Mouse (Mus musculus): Measurements from ENCODE around the gene Ralgps2. TPM values are rescaled to one million over a fixed set of nuclear protein-coding genes. Genes with fewer than 3 reads are reported as not detected.

Gene Ralgps2
- polyA plus RNA-seq, 1 experiment from 2014 or later, result 91.7 TPM

DNA sequence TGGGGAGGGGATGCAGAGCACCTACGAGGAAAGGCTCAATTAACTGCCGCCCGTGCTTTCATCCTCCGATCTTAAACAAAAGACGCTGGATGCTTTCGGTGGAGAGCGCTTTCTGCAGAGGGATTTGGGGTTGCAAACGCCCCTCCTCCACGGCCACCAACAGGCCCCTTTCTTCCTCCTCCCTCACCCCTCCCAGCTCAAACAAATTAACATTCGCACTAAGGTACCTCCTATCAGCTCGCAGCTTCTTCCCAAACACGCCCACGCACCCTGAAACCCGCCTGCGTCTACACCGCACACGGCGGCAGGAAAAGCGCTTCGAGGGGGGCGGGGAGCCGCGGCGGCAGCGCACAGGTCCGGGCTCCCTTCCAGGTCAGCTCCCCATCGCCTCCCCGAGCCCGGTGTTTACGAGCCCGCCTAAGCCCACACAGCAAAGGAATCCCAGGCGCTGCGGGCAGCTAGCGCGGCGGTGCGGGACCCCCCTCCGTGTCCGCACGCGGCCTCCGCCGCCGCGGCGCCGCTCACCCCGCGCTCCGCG is 652 bp downstream of the Ralgps2 start:
- peak overlapping the region; percentile 75 for H3K4me3 ChIP-seq
- H3K36me3 ChIP-seq, result no peaks in the 10 kb centered on the region
- H3K9ac ChIP-seq, result peak overlapping the region; percentile 96
- no peaks in the 10 kb centered on the region for H3K27me3 ChIP-seq
- peaks cover 29% of the 10 kb centered on the region for H3K4me1 ChIP-seq (replicated peaks)
- peak; percentile 90 for ATAC-seq (ENCODE audit: low read depth)
- H3K27ac ChIP-seq (replicated peaks), result peak overlapping the region; percentile 98
- H3K9me3 ChIP-seq, result no peaks in the 10 kb centered on the region
- H3K4me2 ChIP-seq, result peak overlapping the region; percentile 60
- WGBS, result under 1% methylated on average over 45 of the region's 51 CpGs

DNA sequence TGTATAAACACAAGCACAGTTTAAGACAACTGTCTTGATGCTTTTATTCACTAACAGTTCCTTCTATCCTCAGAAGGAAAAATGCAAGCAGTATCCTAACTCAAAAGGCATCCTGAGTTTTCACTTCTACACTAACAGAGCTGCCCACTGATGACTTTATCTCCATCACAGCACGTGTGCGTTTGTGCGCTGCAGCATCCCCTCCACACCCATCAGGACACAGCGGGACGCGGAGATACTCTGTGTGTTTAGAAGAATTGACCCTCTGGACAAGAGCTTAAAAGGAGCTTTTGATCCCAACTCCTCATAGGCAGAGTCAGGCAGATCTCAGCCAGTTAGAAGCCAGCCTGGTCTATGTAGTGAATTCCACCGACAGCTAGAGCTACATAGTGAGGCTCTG is 2.0 kb downstream of the Ralgps2 start:
- H3K27ac ChIP-seq (replicated peaks), result no peak overlapping the region
- ATAC-seq (ENCODE audit: low read depth), result no peak
- WGBS, result 69% methylated on average over 7 of the region's 7 CpGs
- peaks cover 37% of the 10 kb centered on the region for H3K4me1 ChIP-seq (replicated peaks)
- H3K4me3 ChIP-seq, result peak overlapping the region; percentile 75
- H3K9me3 ChIP-seq, result no peaks in the 10 kb centered on the region
- peak overlapping the region; percentile 5; the same call in 1 of the 2 replicates for H3K9ac ChIP-seq
- H3K27me3 ChIP-seq, result no peaks in the 10 kb centered on the region
- H3K4me2 ChIP-seq, result peak overlapping the region; percentile 60
- H3K36me3 ChIP-seq, result no peaks in the 10 kb centered on the region

DNA sequence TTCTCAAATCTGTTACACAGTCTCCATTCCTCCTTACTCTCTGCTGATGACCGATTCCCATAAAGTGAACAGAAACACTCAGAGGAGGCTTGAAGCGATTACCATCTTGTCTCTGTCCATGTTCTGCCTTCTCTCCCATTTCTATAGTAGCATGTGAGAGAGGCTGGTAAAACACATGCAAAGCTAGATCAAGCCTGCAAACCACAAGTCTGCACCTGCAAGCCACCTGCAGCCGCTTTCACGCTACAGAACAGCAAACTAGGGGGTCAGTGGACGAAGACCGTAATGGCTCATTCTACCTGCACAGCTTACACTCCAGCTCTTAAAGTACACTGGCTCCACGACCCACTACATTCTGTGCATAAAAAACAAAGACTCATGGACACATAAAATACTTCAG is 5.7 kb downstream of the Ralgps2 start:
- 92% methylated on average over 7 of the region's 7 CpGs for WGBS
- no peak overlapping the region for H3K4me3 ChIP-seq

DNA sequence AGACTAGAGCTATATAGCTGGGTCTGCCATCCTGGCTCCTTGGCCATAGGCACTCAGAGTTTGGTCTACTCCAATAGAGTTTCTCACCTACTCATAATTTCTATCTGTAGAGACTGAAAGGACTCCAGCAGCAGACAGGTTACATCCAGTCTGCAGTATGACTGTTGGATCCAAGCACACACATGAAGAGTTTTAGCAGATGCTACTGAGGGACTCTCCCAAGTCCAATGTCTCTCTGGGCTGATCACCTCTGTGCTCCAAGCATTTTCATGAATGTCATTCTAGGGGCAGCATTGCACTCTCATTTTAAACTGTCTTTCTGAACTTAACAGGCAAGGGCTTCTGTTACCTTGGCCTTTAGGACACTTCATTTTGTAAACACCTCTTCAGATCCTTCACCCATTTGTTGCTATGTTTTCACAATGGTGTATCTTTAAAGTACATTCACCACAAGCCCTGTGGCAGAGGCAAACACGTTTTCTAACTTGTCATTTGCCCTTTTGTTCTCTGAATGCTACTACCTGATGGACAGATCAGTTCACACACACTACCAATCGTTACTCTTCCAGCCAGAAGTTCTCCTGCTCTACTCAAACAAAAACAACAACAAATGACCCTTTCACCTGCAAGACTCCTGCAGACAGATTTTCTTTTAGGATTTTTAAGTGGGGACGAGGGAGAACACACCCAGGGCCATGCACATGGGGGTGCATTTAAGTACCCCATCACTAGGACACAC is 7.2 kb downstream of the Ralgps2 start:
- H3K4me3 ChIP-seq, result no peak overlapping the region
- ATAC-seq (ENCODE audit: low read depth), result no peak
- H3K9ac ChIP-seq, result no peak overlapping the region
- no peaks in the 10 kb centered on the region for H3K9me3 ChIP-seq
- 30% methylated on average over 3 of the region's 3 CpGs for WGBS
- H3K27me3 ChIP-seq, result no peaks in the 10 kb centered on the region
- H3K4me1 ChIP-seq (replicated peaks), result peaks cover 37% of the 10 kb centered on the region
- no peak overlapping the region for H3K27ac ChIP-seq (replicated peaks)
- H3K36me3 ChIP-seq, result no peaks in the 10 kb centered on the region
- H3K4me2 ChIP-seq, result no peak overlapping the region

More for the DNA sequence above, 5.7 kb downstream of the Ralgps2 start:
- no peak for ATAC-seq (ENCODE audit: low read depth)
- no peaks in the 10 kb centered on the region for H3K36me3 ChIP-seq
- no peaks in the 10 kb centered on the region for H3K9me3 ChIP-seq
- peaks cover 42% of the 10 kb centered on the region for H3K4me1 ChIP-seq (replicated peaks)
- no peak overlapping the region for H3K27ac ChIP-seq (replicated peaks)
- no peak overlapping the region for H3K9ac ChIP-seq
- H3K4me2 ChIP-seq, result no peak overlapping the region
- no peaks in the 10 kb centered on the region for H3K27me3 ChIP-seq

DNA sequence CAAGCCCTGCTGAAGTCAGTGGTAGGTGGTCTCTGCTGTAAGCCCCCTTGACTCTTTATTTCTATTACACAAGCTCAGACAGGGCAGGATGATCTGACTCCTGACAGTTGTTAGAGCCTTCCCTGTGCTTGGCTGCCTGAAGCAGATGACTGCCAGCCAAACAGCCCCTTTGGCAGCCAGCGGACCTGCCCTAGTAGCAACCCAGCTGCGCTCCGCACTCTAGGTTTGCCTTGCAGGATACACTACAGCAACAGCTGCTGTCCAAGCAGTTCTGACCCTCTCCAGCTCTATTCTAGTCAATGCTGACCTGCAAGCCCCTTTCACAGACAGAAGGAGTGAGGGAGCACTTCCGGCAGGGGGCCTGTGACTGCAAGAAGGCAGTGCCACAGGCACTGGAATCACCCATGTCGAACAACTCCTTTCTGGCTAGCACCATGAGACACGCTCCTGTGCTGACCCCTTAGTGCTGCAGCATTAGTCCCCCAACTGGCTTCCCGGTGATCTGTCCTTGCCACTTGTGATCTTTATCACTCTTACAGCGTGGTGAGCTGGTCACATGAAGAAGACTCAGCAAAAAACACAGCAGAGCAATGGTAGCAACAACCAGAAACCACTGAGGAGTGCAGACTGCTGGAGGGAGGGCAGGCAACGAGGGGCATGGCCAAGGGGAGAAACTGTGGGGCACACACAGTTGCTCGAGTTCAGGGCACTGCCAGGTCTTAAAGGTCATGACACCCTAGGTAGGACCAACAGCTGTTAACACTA is 8.1 kb downstream of the Ralgps2 start:
- H3K9ac ChIP-seq, result no peak overlapping the region
- H3K4me2 ChIP-seq, result no peak overlapping the region
- H3K4me1 ChIP-seq (replicated peaks), result peaks cover 32% of the 10 kb centered on the region
- ATAC-seq (ENCODE audit: low read depth), result peak; percentile 38; the same call in 1 of the 2 replicates
- 68% methylated on average over 10 of the region's 10 CpGs for WGBS
- no peaks in the 10 kb centered on the region for H3K9me3 ChIP-seq
- H3K27me3 ChIP-seq, result no peaks in the 10 kb centered on the region
- H3K27ac ChIP-seq (replicated peaks), result peak overlapping the region; percentile 49
- H3K4me3 ChIP-seq, result no peak overlapping the region
- no peaks in the 10 kb centered on the region for H3K36me3 ChIP-seq

DNA sequence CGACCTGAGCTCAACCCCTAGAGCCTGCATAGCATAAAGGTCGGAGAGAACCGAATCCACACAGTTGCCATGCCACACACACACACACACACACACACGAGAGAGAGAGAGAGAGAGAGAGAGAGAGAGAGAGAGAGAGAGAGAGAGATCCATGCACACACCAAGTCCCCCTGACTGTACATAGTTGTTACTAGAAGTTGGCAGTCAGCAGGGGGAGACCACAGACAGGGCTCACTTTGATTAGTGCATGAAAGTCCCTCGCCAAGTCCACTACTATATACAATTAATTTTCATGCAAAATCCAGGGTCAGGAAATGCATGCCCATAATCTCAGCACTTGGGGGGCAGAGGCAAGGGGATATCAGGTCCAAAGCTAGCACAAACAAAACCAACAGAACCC is 9.2 kb downstream of the Ralgps2 start:
- no peak for ATAC-seq (ENCODE audit: low read depth)
- Histone ChIP-seq H3K9ac (no peak overlapping the region), H3K27me3 (no peaks in the 10 kb centered on the region), H3K9me3 (no peaks in the 10 kb centered on the region), H3K4me3 (no peak overlapping the region), H3K36me3 (no peaks in the 10 kb centered on the region), H3K27ac (replicated peaks) (no peak overlapping the region), H3K4me1 (replicated peaks) (peaks cover 32% of the 10 kb centered on the region), H3K4me2 (no peak overlapping the region)
- WGBS, result 65% methylated on average over 5 of the region's 5 CpGs

DNA sequence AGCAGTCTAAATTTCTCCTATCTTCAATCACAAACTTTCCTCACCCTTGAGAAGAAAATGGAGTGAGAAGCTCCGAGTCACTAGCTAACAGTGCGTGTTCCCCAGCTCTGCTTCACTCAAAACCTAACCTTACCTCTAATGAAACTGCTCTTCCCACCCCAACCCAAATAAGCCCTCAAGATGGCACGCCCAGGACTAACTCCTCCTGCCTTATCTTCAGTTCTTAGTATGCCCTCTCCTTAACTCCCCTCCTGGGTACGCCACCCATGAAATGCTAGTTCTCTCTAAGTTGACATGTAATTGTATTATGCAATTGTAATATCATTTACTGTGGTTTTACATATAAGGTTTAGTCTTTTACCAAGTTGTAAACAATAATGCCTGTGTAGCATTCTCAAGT is 11.2 kb downstream of the Ralgps2 start:
- H3K4me1 ChIP-seq (replicated peaks), result peaks cover 32% of the 10 kb centered on the region

DNA sequence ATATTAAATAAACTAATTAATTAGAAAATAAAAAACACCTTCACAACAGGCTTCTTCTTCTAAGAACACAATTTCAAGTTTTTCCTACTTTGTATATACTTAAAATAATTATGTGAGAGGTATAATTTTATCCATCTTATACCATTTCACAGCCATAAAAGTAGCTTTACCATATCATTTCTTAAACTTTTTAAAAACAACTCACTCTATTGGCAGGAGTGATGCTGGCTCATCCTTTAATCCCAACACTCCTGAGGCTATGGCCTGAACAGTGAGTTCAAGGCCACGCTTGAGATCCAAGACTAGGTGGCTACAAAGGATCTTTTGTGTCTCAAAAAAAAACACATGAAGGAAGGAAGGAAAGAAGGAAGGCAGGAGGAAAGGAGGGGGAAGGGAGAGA is 15.9 kb downstream of the Ralgps2 start:
- 90% methylated on average over 1 of the region's 1 CpGs for WGBS
- no peak for ATAC-seq (ENCODE audit: low read depth)
- H3K4me2 ChIP-seq, result no peak overlapping the region
- H3K4me3 ChIP-seq, result no peak overlapping the region
- H3K9me3 ChIP-seq, result no peaks in the 10 kb centered on the region
- H3K36me3 ChIP-seq, result no peaks in the 10 kb centered on the region
- no peak overlapping the region for H3K9ac ChIP-seq
- H3K27ac ChIP-seq (replicated peaks), result no peak overlapping the region
- peaks cover 33% of the 10 kb centered on the region for H3K4me1 ChIP-seq (replicated peaks)
- no peaks in the 10 kb centered on the region for H3K27me3 ChIP-seq

More for the DNA sequence above, 11.2 kb downstream of the Ralgps2 start:
- Histone ChIP-seq H3K27ac (replicated peaks) (no peak overlapping the region), H3K27me3 (no peaks in the 10 kb centered on the region), H3K4me2 (no peak overlapping the region), H3K9me3 (no peaks in the 10 kb centered on the region), H3K9ac (no peak overlapping the region), H3K4me3 (no peak overlapping the region), H3K36me3 (no peaks in the 10 kb centered on the region)
- WGBS, result 95% methylated on average over 4 of the region's 4 CpGs
- ATAC-seq (ENCODE audit: low read depth), result no peak

DNA sequence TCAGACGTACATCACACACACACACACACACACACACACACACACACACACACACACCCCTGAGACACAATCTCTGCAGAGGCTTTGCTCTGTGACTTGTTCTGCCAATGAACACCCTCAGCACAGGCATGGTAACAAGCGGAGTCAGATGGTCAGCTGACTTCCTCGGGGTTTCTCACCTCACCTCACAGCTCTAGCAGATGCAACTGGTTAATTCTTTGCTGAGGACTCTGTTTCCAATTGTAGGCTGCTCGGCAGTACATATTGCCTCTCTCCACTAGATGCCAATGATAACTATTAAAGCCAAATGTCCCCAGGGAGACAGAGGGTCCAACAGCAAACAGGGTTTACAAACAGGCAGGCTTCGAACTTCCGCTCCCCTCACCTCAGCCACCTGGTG is 16.5 kb downstream of the Ralgps2 start:
- WGBS, result 75% methylated on average over 6 of the region's 6 CpGs
- Histone ChIP-seq H3K4me3 (no peak overlapping the region), H3K9ac (no peak overlapping the region), H3K4me1 (replicated peaks) (peaks cover 33% of the 10 kb centered on the region), H3K4me2 (no peak overlapping the region), H3K36me3 (no peaks in the 10 kb centered on the region), H3K9me3 (no peaks in the 10 kb centered on the region), H3K27me3 (no peaks in the 10 kb centered on the region), H3K27ac (replicated peaks) (no peak overlapping the region)
- ATAC-seq (ENCODE audit: low read depth), result no peak

DNA sequence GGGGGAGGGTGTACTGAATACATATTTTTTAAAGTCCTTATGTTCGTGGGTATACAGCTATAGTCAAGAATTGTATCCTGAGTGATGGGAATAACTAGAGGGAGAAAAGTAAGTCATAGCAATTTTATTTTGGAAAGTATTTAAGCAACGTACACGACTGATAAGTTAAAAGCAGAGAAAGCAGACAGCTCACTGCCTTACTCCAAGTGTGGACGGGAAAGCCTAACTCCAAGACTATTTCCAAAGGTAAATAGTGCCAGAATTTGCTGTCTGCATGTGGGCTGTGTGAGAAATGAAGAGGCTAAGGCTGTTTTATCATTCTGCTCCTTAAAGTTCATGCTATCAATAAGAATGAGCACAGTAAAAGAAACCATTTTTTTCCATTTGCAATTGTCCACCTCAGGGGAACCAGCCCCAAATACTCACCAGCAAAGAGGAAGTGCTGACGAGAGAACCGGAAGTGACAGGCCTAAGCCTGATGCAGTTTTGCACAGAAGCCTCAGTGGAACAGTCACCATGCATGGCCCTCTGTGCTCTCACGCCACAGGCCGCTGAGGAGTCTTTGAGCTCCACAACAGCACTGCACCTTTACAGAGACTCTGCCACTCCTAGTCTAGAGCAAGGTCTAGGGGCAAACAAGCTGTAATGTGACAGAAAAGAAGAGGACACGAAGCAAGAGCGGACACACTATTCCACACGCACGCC is 18.0 kb downstream of the Ralgps2 start:
- no peaks in the 10 kb centered on the region for H3K27me3 ChIP-seq
- H3K9me3 ChIP-seq, result no peaks in the 10 kb centered on the region
- H3K27ac ChIP-seq (replicated peaks), result no peak overlapping the region
- H3K4me3 ChIP-seq, result no peak overlapping the region
- no peaks in the 10 kb centered on the region for H3K36me3 ChIP-seq
- peak overlapping the region; percentile 38; the same call in 1 of the 2 replicates for H3K9ac ChIP-seq
- H3K4me1 ChIP-seq (replicated peaks), result peaks cover 29% of the 10 kb centered on the region
- H3K4me2 ChIP-seq, result no peak overlapping the region
- 72% methylated on average over 12 of the region's 12 CpGs for WGBS
- ATAC-seq (ENCODE audit: low read depth), result no peak

DNA sequence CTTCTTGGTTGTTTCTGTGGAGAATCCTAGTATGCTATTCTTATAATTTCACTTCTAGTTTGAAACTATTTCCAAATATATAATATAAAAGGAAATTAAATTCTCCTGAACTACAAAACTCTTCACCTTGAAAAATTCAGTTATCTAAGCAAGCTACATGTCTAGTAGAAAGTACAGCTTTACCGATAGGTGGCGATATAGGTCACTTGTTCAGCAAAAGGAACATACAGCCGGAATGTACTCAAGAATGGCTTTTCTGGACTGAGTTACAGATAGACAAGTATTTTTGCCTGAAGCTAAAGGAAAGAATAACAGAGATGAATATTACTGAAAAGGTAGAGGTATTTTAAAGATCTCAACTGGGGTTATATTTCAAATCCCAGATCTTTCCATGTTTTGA is 22.0 kb downstream of the Ralgps2 start:
- Histone ChIP-seq H3K9ac (no peak overlapping the region), H3K4me2 (no peak overlapping the region), H3K36me3 (no peaks in the 10 kb centered on the region), H3K27ac (replicated peaks) (no peak overlapping the region), H3K4me3 (no peak overlapping the region), H3K9me3 (no peaks in the 10 kb centered on the region), H3K4me1 (replicated peaks) (peaks cover 28% of the 10 kb centered on the region), H3K27me3 (no peaks in the 10 kb centered on the region)
- 19% methylated on average over 3 of the region's 3 CpGs for WGBS
- peak; percentile 61; the same call in 1 of the 2 replicates for ATAC-seq (ENCODE audit: low read depth)

DNA sequence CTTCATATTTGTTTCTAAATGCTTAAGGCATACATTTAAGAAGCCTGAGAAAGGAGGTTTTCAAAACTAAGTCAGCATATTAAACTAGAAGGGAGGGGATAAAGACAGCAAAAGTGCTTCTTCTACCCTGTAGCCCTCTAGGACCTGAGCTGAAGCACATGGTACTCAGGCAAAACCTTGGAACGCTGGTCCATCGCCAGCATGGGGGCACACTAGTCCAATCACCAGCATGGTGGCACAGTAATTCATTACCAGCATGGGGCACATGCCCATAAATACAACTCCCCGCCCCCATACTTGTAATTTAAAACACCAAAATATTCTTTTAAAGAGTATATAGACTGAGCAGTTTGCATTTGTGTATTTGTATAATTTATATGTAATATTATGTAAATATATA is 23.1 kb downstream of the Ralgps2 start:
- H3K9ac ChIP-seq, result no peak overlapping the region
- H3K4me2 ChIP-seq, result no peak overlapping the region
- no peaks in the 10 kb centered on the region for H3K9me3 ChIP-seq
- no peaks in the 10 kb centered on the region for H3K27me3 ChIP-seq
- H3K27ac ChIP-seq (replicated peaks), result no peak overlapping the region
- peaks cover 22% of the 10 kb centered on the region for H3K4me1 ChIP-seq (replicated peaks)
- no peak for ATAC-seq (ENCODE audit: low read depth)
- H3K36me3 ChIP-seq, result no peaks in the 10 kb centered on the region
- H3K4me3 ChIP-seq, result no peak overlapping the region
- WGBS, result 73% methylated on average over 3 of the region's 3 CpGs
